Mouse (Mus musculus) forebrain, embryonic 15.5 days (tissue): ENCODE data around the gene Cradd. TPM values are rescaled to one million over a fixed set of nuclear protein-coding genes. Genes with fewer than 3 reads are reported as not detected.

Experiments used
- ATAC-seq: fragments of 200-750 bp; cut with Nextera tagmentation; replicated peaks from 2 replicates; pipeline ENCODE4 v1.8.0; 2017; ENCODE audit warnings: mild to moderate bottlenecking, moderate TSS enrichment, moderate library complexity
- H3K27ac ChIP-seq: fragments of 300-500 bp; sonication (generic); replicated peaks from 2 replicates; pipeline ENCODE4 v1.5.1; 2015; ENCODE audit warnings: mild to moderate bottlenecking, inconsistent platforms
- H3K27me3 ChIP-seq: fragments of 300-500 bp; sonication (generic); 2 replicates; pipeline ENCODE4 v1.6.1; 2015; ENCODE audit warnings: inconsistent platforms
- H3K36me3 ChIP-seq: fragments of 300-500 bp; sonication (generic); 2 replicates; pipeline ENCODE4 v1.6.1; 2015; ENCODE audit warnings: mild to moderate bottlenecking, inconsistent platforms
- H3K4me1 ChIP-seq: fragments of 300-500 bp; sonication (generic); 2 replicates; pipeline ENCODE4 v1.6.1; 2015; ENCODE audit warnings: inconsistent platforms
- H3K4me2 ChIP-seq: fragments of 300-500 bp; sonication (generic); replicated peaks from 2 replicates; pipeline ENCODE4 v1.6.1; 2015; ENCODE audit warnings: mild to moderate bottlenecking, inconsistent platforms
- H3K4me3 ChIP-seq: fragments of 300-500 bp; sonication (generic); 2 replicates; pipeline ENCODE4 v1.5.1; 2015; ENCODE audit warnings: mild to moderate bottlenecking, inconsistent platforms
- H3K9ac ChIP-seq: fragments of 300-500 bp; sonication (generic); replicated peaks from 2 replicates; pipeline ENCODE4 v1.6.1; 2015; ENCODE audit warnings: mild to moderate bottlenecking, inconsistent platforms
- H3K9me3 ChIP-seq: fragments of 300-500 bp; sonication (generic); 2 replicates; pipeline ENCODE4 v1.6.1; 2016; ENCODE audit warnings: inconsistent platforms
- WGBS: fragments of 180-500 bp; shearing (Covaris S2); methylation state at CpG from one replicate; pipeline ENCODE4 v1.1.7; 2015; ENCODE audit warnings: mixed read lengths; 5-methylcytosine and 5-hydroxymethylcytosine counted together
- polyA plus RNA-seq: library from polyadenylated mRNA; unstranded; fragments of >200 nt; fragmentation: Nextera tagmentation; extraction: Ambion mirVana; gene quantifications from 2 replicates; pipeline ENCODE4 v1.2.1, GENCODE M21; 2015

Gene Cradd
- polyA plus RNA-seq, 1 experiment from 2014 or later: 10.1 TPM

DNA sequence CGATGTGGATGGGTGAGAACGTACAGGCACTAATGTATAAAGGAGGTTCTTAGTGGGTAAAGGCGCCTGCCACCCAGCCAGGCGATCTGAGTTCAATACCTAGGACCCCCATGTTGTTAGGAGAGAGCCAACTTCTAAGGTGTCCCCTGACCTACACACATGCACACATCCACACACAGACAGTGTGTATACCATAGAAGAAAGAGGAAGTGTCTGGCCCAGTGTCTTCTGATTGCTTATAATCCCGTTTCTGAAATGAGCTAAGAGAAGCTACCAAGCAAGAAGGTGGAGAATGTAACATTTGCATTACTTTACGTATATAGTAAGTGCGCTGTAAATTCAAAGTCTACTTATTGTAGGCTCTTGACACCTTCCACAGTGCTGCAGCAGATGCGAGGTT, 122.4 kb downstream of the Cradd start:
- H3K4me1 ChIP-seq: peaks cover 17% of the 10 kb centered on the region
- H3K9ac ChIP-seq: no peak overlapping the region
- H3K36me3 ChIP-seq: no peaks in the 10 kb centered on the region
- ATAC-seq: no peak
- no peak overlapping the region for H3K4me2 ChIP-seq
- H3K4me3 ChIP-seq: no peak overlapping the region
- H3K27me3 ChIP-seq: no peaks in the 10 kb centered on the region
- H3K27ac ChIP-seq: no peak overlapping the region
- WGBS: 88% methylated on average over 8 of the region's 8 CpGs
- no peaks in the 10 kb centered on the region for H3K9me3 ChIP-seq

DNA sequence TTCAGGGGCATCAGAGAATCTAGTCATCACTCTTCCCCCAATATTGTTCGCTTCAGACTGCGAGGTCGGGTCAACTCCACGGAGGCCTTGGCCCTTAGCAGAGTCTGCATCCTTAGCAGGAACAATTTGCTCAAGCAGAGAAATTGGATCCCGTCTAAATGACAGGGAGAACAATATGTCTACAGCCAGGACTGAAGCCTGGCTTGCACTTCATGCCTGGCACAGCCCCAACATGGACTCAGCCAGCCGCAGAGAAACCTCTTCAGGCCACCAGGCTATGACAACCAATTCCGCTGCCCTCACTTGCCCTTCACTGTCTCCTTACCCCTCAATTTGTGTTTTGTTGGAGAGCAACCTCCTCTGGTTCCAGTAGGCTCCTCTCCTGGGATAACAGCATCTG, 123.6 kb downstream of the Cradd start:
- Histone ChIP-seq H3K9me3 (no peaks in the 10 kb centered on the region), H3K27ac (no peak overlapping the region), H3K4me1 (peaks cover 17% of the 10 kb centered on the region), H3K4me2 (no peak overlapping the region), H3K9ac (no peak overlapping the region), H3K36me3 (no peaks in the 10 kb centered on the region), H3K27me3 (no peaks in the 10 kb centered on the region), H3K4me3 (no peak overlapping the region)
- ATAC-seq: peak; percentile 32
- 25% methylated on average over 7 of the region's 7 CpGs for WGBS

DNA sequence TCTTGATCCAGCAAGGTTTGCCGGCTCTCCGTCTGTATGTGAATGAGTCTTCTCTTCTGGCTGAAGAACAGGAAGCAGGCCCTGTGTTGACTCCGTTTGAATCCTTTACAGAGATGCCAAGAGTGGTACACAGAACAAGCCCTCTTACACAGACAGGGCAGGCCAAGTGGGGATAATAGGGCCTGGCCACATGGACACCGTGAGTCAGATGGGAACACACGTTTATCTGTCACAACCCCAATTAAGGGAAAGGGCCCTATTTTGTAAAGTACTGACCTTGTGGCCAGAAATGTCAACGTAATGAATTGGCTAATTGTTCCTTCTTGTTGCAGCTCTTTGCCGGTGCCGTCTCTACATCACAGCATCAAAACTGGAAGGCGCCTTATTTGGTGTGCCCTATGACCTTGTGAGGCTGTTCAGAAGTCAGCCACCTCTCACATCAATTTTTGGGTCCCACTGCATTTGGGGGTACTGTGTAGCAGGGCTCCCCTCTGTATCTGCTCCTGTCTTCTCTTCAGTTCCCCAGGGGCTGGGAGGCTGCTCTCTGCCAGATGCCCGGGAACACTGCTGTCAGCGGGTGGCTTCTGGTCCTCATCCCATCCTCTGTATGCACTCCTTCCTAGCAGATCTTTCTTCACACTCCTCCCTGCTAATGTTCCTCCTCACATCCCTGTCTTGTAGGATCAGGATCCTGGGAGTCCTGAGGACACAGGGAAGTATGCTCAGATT, 124.2 kb downstream of the Cradd start:
- ATAC-seq: peak; percentile 44; the same call in 1 of the 2 replicates
- no peaks in the 10 kb centered on the region for H3K27me3 ChIP-seq
- H3K4me3 ChIP-seq: no peak overlapping the region
- H3K36me3 ChIP-seq: no peaks in the 10 kb centered on the region
- H3K4me1 ChIP-seq: peaks cover 17% of the 10 kb centered on the region
- 36% methylated on average over 11 of the region's 11 CpGs for WGBS
- no peak overlapping the region for H3K9ac ChIP-seq
- H3K4me2 ChIP-seq: no peak overlapping the region
- no peaks in the 10 kb centered on the region for H3K9me3 ChIP-seq
- no peak overlapping the region for H3K27ac ChIP-seq

DNA sequence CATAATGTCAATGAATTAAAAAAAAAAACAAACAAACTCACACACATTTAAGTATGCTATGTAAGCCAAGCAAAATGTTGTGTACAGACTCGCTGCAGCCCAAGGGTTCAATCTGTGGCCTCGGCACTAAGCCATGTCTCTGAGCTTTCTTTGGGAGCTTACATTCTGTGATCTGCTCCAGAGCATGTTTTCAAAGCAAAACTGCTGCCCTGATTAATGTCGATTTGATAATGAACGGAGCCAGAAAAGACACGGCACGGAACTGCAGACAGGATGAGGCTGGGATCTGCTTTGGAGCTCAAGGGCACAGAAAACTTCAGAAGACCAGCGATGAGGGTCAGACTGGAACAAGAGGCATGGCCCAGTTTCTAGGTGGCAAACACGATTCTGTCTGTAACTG, 126.6 kb downstream of the Cradd start:
- no peaks in the 10 kb centered on the region for H3K27me3 ChIP-seq
- no peak for ATAC-seq
- no peak overlapping the region for H3K27ac ChIP-seq
- peaks cover 17% of the 10 kb centered on the region for H3K4me1 ChIP-seq
- no peaks in the 10 kb centered on the region for H3K36me3 ChIP-seq
- H3K9me3 ChIP-seq: no peaks in the 10 kb centered on the region
- WGBS: 79% methylated on average over 8 of the region's 8 CpGs
- H3K4me2 ChIP-seq: no peak overlapping the region
- no peak overlapping the region for H3K9ac ChIP-seq
- no peak overlapping the region for H3K4me3 ChIP-seq

- H3K36me3 ChIP-seq: no peaks in the 10 kb centered on the region
- H3K9ac ChIP-seq: no peak overlapping the region
- H3K27me3 ChIP-seq: no peaks in the 10 kb centered on the region
- no peaks in the 10 kb centered on the region for H3K9me3 ChIP-seq
- no peak overlapping the region for H3K27ac ChIP-seq
- peaks cover 17% of the 10 kb centered on the region for H3K4me1 ChIP-seq
- H3K4me2 ChIP-seq: no peak overlapping the region
- no peak overlapping the region for H3K4me3 ChIP-seq
- WGBS: 93% methylated on average over 5 of the region's 5 CpGs
- no peak for ATAC-seq
Measured at GRCm38 (mm10) chr10:95195719-95196118, 128.2 kb downstream of the Cradd start.

GRCm38 (mm10) chr10:95194776-95195175, 129.2 kb downstream of the Cradd start:
- Histone ChIP-seq H3K9me3 (no peaks in the 10 kb centered on the region), H3K4me2 (no peak overlapping the region), H3K27me3 (no peaks in the 10 kb centered on the region), H3K9ac (no peak overlapping the region), H3K27ac (no peak overlapping the region), H3K4me3 (no peak overlapping the region), H3K36me3 (no peaks in the 10 kb centered on the region), H3K4me1 (peaks cover 7% of the 10 kb centered on the region)
- 94% methylated on average over 4 of the region's 4 CpGs for WGBS
- ATAC-seq: no peak

GRCm38 (mm10) chr10:95193875-95194281, 130.1 kb downstream of the Cradd start:
- Histone ChIP-seq H3K4me3 (no peak overlapping the region), H3K9me3 (no peaks in the 10 kb centered on the region), H3K4me1 (no peaks in the 10 kb centered on the region), H3K4me2 (no peak overlapping the region), H3K27me3 (no peaks in the 10 kb centered on the region), H3K27ac (no peak overlapping the region), H3K36me3 (no peaks in the 10 kb centered on the region), H3K9ac (no peak overlapping the region)
- 78% methylated on average over 11 of the region's 11 CpGs for WGBS
- no peak for ATAC-seq

DNA sequence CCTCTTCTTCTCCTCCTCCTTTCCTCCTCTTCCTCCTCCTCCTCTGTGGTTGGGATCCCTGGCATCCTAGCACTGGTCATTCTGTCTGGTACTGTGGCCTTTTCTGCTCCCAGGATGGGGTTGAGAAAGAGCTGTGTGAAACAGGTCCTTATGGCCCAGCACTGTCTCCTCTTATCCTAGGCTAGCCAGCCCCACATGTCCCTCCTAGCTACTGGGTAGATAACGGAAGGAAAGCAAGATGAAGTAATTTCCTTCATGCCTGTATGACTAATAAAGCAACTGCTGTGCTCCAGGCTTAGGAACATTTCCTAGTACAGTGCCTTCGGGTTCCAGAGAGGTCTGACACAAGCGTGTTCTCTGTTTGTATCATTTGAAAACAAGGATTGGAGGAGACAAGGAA, 132.1 kb downstream of the Cradd start:
- no peak overlapping the region for H3K27ac ChIP-seq
- no peak overlapping the region for H3K9ac ChIP-seq
- no peak overlapping the region for H3K4me2 ChIP-seq
- no peaks in the 10 kb centered on the region for H3K9me3 ChIP-seq
- no peaks in the 10 kb centered on the region for H3K27me3 ChIP-seq
- WGBS: 77% methylated on average over 3 of the region's 3 CpGs
- H3K4me3 ChIP-seq: no peak overlapping the region
- no peaks in the 10 kb centered on the region for H3K4me1 ChIP-seq
- ATAC-seq: no peak
- H3K36me3 ChIP-seq: no peaks in the 10 kb centered on the region

GRCm38 (mm10) chr10:95191151-95191655, 132.7 kb downstream of the Cradd start:
- ATAC-seq: no peak
- Histone ChIP-seq H3K4me1 (no peaks in the 10 kb centered on the region), H3K27me3 (no peaks in the 10 kb centered on the region), H3K9ac (no peak overlapping the region), H3K36me3 (no peaks in the 10 kb centered on the region), H3K4me2 (no peak overlapping the region), H3K4me3 (no peak overlapping the region), H3K27ac (no peak overlapping the region), H3K9me3 (no peaks in the 10 kb centered on the region)
- WGBS: 84% methylated on average over 9 of the region's 9 CpGs

DNA sequence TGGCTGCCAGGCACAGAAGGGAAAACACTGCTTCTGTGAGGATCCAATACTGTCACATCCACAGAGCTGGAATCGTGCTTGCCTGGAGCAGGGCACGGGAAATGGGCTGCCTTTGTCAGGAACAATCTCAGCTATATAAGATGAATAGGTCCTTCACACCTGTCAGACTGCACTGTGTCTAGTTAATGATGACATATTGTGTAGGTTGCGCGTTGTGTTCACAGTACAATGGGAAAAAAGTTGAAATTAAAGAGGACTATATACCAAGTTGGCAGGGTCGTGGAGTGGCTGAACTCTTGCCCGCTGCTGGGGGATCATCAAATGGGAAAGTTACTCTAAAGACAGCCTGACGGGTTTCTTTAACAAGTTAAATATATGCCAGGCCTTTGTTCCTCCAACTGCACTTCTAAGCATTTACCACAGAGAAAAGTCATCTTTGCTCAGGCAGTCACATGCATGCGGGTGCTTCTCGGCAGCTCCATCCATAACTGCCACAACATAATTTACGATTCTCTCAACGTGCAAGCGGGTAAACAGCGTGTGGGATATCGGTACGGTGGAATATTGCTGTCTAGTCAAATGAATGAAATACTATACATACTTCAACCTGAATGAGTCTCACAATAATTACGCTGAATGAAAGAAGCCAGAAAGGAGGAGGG, 134.3 kb downstream of the Cradd start:
- 83% methylated on average over 16 of the region's 16 CpGs for WGBS
- Histone ChIP-seq H3K27ac (no peak overlapping the region), H3K27me3 (no peaks in the 10 kb centered on the region), H3K9me3 (no peaks in the 10 kb centered on the region), H3K9ac (no peak overlapping the region), H3K4me3 (no peak overlapping the region), H3K4me2 (no peak overlapping the region), H3K36me3 (no peaks in the 10 kb centered on the region), H3K4me1 (peaks cover 1% of the 10 kb centered on the region; the same call in 1 of the 2 replicates)
- no peak for ATAC-seq

GRCm38 (mm10) chr10:95184210-95184609, 139.7 kb downstream of the Cradd start:
- 60% methylated on average over 5 of the region's 5 CpGs for WGBS
- no peak overlapping the region for H3K4me3 ChIP-seq
- peak overlapping the region; percentile 8; the same call in 1 of the 2 replicates for H3K27ac ChIP-seq
- peaks cover 29% of the 10 kb centered on the region for H3K4me1 ChIP-seq
- H3K9ac ChIP-seq: no peak overlapping the region
- H3K36me3 ChIP-seq: no peaks in the 10 kb centered on the region
- no peak; the same call in 1 of the 2 replicates for ATAC-seq
- H3K27me3 ChIP-seq: no peaks in the 10 kb centered on the region
- H3K9me3 ChIP-seq: no peaks in the 10 kb centered on the region
- H3K4me2 ChIP-seq: no peak overlapping the region

- 43% methylated on average over 4 of the region's 4 CpGs for WGBS
Measured at GRCm38 (mm10) chr10:95183051-95183450, 140.9 kb downstream of the Cradd start.

More at GRCm38 (mm10) chr10:95183051-95183450, 140.9 kb downstream of the Cradd start:
- Histone ChIP-seq H3K4me1 (peaks cover 29% of the 10 kb centered on the region), H3K4me3 (no peak overlapping the region), H3K9ac (no peak overlapping the region), H3K27ac (0 out of 2 replicates have a peak overlapping the region, but pooled peaks have one; percentile 24), H3K27me3 (no peaks in the 10 kb centered on the region), H3K4me2 (no peak overlapping the region), H3K36me3 (no peaks in the 10 kb centered on the region), H3K9me3 (no peaks in the 10 kb centered on the region)
- ATAC-seq: peak; percentile 49
